Mouse (Mus musculus) forebrain, embryonic 16.5 days (tissue): ENCODE data around the gene Nrxn3. TPM values are rescaled to one million over a fixed set of nuclear protein-coding genes. Genes with fewer than 3 reads are reported as not detected.

Experiments used
- ATAC-seq: fragments of 200-750 bp; cut with Nextera tagmentation; 2 replicates; pipeline ENCODE4 v1.8.0; 2017; ENCODE audit warnings: mild to moderate bottlenecking, moderate library complexity
- H3K27ac ChIP-seq: fragments of 300-500 bp; sonication (generic); 2 replicates; pipeline ENCODE4 v1.5.1; 2014; ENCODE audit warnings: low read length, control low read depth
- H3K27me3 ChIP-seq: fragments of 300-500 bp; sonication (generic); replicated peaks from 2 replicates; pipeline ENCODE4 v1.6.1; 2014; ENCODE audit warnings: low read length; ENCODE audit not compliant: control insufficient read depth, insufficient read depth
- H3K36me3 ChIP-seq: fragments of 300-500 bp; sonication (generic); 2 replicates; pipeline ENCODE4 v1.6.1; 2014; ENCODE audit not compliant: control insufficient read depth, insufficient read depth
- H3K4me1 ChIP-seq: fragments of 300-500 bp; sonication (generic); replicated peaks from 2 replicates; pipeline ENCODE4 v1.6.1; 2014; ENCODE audit warnings: low read length; ENCODE audit not compliant: control insufficient read depth, insufficient read depth
- H3K4me2 ChIP-seq: fragments of 300-500 bp; sonication (generic); 2 replicates; pipeline ENCODE4 v1.6.1; 2014; ENCODE audit warnings: mild to moderate bottlenecking, low read length, control low read depth
- H3K4me3 ChIP-seq: fragments of 300-500 bp; sonication (generic); replicated peaks from 2 replicates; pipeline ENCODE4 v1.5.1; 2014; ENCODE audit warnings: mild to moderate bottlenecking, low read length, control low read depth
- H3K9ac ChIP-seq: fragments of 300-500 bp; sonication (generic); replicated peaks from 2 replicates; pipeline ENCODE4 v1.6.1; 2014; ENCODE audit warnings: low read depth, low read length, control low read depth
- H3K9me3 ChIP-seq: fragments of 300-500 bp; sonication (generic); 2 replicates; pipeline ENCODE4 v1.6.1; 2016; ENCODE audit warnings: low read length; ENCODE audit not compliant: control insufficient read depth
- WGBS: fragments of 180-500 bp; shearing (Covaris S2); extraction: QIAGEN DNeasy Blood & Tissue Kit; methylation state at CpG from one replicate; pipeline ENCODE4 v1.1.7; 2014; 5-methylcytosine and 5-hydroxymethylcytosine counted together
- polyA plus RNA-seq: library from polyadenylated mRNA; unstranded; fragments of >200 nt; fragmentation: Nextera tagmentation; extraction: Ambion mirVana; gene quantifications from 2 replicates; pipeline ENCODE4 v1.2.1, GENCODE M21; 2015

Gene Nrxn3
- polyA plus RNA-seq, 1 experiment from 2014 or later: 117 TPM

DNA sequence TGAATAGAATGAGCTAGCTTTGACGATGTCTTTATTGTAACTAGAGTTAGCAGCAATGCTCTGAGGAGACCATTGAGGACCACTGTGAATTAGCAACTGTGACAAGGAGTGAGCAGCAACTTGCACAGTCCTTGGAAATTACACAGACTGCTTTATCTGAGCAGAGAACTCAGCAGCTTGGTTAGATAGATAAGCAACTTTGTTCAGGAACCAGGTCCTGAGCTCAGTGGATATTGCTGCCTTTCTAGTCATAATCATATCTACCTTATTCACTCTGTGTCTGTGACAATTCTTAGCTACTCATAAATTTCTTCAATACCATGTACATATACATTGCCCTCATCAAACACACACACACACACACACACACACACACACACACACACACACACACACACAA lies 70.6 kb downstream of the Nrxn3 start:
- Histone ChIP-seq H3K27ac (no peak overlapping the region), H3K9ac (no peak overlapping the region), H3K4me2 (no peak overlapping the region), H3K36me3 (peaks cover 6% of the 10 kb centered on the region), H3K27me3 (no peaks in the 10 kb centered on the region), H3K9me3 (no peaks in the 10 kb centered on the region), H3K4me1 (no peaks in the 10 kb centered on the region), H3K4me3 (no peak overlapping the region)
- no peak for ATAC-seq
- WGBS: 62% methylated on average over 1 of the region's 1 CpGs

DNA sequence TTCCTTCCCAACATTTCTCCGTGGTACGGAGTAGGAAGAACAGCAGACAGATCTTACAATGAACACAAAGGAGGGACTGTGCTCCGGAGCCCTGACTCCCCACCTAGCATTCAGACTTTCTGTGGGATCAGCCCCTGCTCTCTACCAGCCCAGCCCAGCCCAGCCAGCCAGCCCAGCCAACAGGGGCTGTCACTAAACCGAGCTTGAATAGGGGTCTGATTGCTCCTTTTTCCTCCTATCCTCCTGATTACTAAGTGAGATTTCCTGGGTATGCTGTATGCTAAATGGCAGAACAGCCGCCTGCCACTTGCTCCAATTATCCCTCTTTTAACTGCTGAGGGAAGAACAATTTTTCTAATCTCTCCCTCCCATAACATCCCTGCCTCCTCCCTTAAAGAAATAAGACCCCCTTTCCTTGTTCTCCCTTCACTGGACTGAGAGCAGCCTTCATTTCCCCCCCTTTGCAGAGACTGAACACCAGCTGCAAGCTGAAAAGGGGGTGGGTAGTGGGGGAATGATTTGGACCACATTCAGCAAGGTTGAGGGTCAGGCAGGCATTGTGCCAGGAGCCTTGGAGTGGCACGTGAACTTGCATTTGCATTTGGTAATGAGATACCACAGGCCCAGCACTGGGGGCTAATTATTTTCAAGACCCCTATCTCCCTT lies 78.4 kb downstream of the Nrxn3 start:
- ATAC-seq: peak; percentile 97
- WGBS: under 1% methylated on average over 6 of the region's 6 CpGs
- no peaks in the 10 kb centered on the region for H3K9me3 ChIP-seq
- peak overlapping the region; percentile 27 for H3K4me2 ChIP-seq
- H3K9ac ChIP-seq: 0 out of 2 replicates have a peak overlapping the region, but pooled peaks have one; percentile 3
- no peaks in the 10 kb centered on the region for H3K27me3 ChIP-seq
- peak overlapping the region; percentile 80 for H3K27ac ChIP-seq
- H3K36me3 ChIP-seq: no peaks in the 10 kb centered on the region
- H3K4me3 ChIP-seq: no peak overlapping the region
- peaks cover 18% of the 10 kb centered on the region for H3K4me1 ChIP-seq

DNA sequence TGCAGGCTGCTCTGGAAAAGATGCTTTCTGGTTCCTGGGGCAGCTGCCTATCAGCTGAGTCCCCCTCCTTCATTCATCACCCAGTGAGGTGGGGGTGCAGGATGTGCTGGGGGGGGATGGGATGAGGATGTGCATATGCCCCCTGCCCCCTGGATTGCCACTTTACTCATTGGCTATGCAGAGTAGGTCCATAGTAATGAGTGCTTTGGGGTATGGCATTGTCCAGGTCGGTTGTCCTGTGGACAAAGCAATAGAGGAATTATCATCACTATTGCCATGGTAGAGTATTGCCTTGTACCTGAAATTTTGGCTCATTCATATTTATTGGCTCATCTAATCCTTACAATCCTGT lies 79.0 kb downstream of the Nrxn3 start:
- ATAC-seq: no peak
- Histone ChIP-seq H3K4me1 (peaks cover 18% of the 10 kb centered on the region), H3K4me3 (no peak overlapping the region), H3K9me3 (no peaks in the 10 kb centered on the region), H3K27ac (peak overlapping the region; percentile 80), H3K9ac (no peak overlapping the region), H3K27me3 (no peaks in the 10 kb centered on the region), H3K4me2 (no peak overlapping the region), H3K36me3 (no peaks in the 10 kb centered on the region)
- WGBS: 3% methylated on average over 1 of the region's 1 CpGs

DNA sequence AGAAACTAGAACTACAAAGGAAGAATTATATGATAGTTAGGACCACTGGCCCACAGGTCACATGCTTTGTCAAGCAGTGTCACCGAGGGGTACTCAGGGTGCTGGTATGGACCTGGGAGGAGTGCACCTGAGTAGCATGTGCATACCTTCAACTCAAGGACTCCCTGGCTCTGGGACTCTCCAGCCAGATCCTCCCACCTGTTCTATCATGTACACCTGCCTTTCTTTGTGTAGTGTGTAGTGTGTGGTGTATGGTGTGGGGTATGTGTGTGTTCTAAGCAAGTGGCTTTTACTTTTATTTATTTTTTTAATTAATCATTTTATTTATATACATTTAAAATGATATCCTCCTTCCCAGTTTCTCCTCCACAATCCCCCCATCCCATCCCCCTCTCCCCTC lies 86.3 kb downstream of the Nrxn3 start:
- Histone ChIP-seq H3K27me3 (no peaks in the 10 kb centered on the region), H3K4me3 (no peak overlapping the region), H3K27ac (no peak overlapping the region), H3K4me2 (no peak overlapping the region), H3K9ac (no peak overlapping the region), H3K9me3 (no peaks in the 10 kb centered on the region), H3K4me1 (no peaks in the 10 kb centered on the region), H3K36me3 (no peaks in the 10 kb centered on the region)
- WGBS: 94% methylated on average over 1 of the region's 1 CpGs
- ATAC-seq: no peak

DNA sequence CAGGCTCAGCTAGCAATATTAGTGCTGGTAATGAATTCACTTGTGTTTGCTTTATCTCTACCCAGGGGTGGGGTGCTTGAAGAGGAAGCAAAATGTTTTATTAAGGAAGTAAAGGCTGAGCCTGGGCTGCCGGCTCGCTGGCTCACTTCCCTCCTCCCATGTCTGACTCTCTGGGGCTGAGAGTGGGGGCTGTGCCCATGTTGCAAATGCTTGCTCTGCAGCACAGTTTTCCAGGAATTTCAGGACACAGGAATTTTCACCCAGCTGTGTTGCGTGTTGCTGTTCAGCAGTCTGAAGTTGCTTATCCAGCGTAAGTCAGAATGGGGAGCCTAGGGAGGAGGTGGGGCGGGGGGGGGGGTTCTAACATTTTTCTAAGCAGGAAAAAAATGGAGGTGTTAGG lies 89.5 kb downstream of the Nrxn3 start:
- no peaks in the 10 kb centered on the region for H3K36me3 ChIP-seq
- no peak overlapping the region for H3K4me2 ChIP-seq
- H3K4me1 ChIP-seq: no peaks in the 10 kb centered on the region
- ATAC-seq: peak; percentile 38; the same call in 1 of the 2 replicates
- H3K27ac ChIP-seq: no peak overlapping the region
- WGBS: 46% methylated on average over 5 of the region's 5 CpGs
- H3K9me3 ChIP-seq: no peaks in the 10 kb centered on the region
- H3K27me3 ChIP-seq: no peaks in the 10 kb centered on the region
- H3K9ac ChIP-seq: no peak overlapping the region
- H3K4me3 ChIP-seq: no peak overlapping the region

DNA sequence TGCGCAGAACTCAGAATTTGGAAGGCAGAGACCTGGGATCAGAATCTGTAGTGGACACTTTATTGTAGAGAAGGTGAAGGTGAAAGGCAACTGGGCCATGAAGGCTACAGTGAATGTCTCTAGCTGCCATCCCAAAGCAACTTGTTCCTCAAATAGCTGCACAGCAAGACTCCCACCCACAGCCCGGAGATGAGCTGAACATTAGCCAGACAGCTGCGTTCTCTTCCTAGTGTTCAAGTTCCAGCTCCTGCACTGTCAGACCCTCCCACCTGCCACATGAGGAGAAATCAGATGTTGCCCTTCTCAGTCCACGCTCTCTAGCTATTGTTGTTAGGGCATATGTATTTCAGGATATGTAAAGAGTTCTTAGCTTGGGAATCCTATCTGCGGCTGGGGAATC lies 94.2 kb downstream of the Nrxn3 start:
- no peaks in the 10 kb centered on the region for H3K36me3 ChIP-seq
- ATAC-seq: no peak
- no peaks in the 10 kb centered on the region for H3K9me3 ChIP-seq
- no peaks in the 10 kb centered on the region for H3K27me3 ChIP-seq
- no peak overlapping the region for H3K9ac ChIP-seq
- peaks cover 13% of the 10 kb centered on the region for H3K4me1 ChIP-seq
- no peak overlapping the region for H3K4me2 ChIP-seq
- no peak overlapping the region for H3K27ac ChIP-seq
- 85% methylated on average over 5 of the region's 5 CpGs for WGBS
- H3K4me3 ChIP-seq: no peak overlapping the region

DNA sequence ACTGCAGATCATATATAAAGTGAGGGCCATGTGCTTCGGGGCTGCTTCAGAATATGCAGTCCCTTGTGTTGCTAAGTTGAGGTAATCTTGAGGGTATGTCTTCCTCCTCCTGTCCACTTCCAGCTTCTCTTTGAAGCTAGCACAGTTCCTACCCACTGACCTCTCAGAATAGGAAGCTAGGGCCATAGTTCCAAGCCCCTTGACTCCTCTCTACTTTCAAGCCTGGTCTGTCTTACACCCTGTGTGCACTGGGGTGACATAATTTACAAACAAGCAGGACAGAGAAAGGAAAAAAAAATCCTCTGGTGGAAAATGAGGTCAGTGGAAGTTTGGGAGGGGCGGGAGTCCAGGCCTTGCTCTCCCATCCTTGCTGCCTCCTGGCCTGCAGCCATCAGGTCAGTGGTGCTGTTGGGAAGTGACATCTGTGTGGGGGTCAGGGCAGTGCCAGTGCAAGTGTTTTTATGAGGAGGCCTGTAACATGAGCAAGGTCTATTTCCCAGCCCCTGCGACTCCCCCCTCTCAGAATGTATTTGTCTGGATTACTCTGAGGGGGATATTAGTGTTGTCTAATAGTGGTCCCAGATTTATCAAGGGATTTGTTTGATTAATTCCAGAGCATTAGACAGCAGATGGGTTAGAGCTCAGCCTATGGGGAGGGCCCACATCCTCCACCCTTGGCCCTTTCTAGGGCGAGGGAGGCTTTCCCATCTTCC lies 96.1 kb downstream of the Nrxn3 start:
- Histone ChIP-seq H3K9ac (no peak overlapping the region), H3K36me3 (no peaks in the 10 kb centered on the region), H3K4me1 (peaks cover 13% of the 10 kb centered on the region), H3K4me3 (no peak overlapping the region), H3K4me2 (no peak overlapping the region), H3K9me3 (no peaks in the 10 kb centered on the region), H3K27ac (no peak overlapping the region), H3K27me3 (no peaks in the 10 kb centered on the region)
- ATAC-seq: no peak
- 68% methylated on average over 4 of the region's 4 CpGs for WGBS

DNA sequence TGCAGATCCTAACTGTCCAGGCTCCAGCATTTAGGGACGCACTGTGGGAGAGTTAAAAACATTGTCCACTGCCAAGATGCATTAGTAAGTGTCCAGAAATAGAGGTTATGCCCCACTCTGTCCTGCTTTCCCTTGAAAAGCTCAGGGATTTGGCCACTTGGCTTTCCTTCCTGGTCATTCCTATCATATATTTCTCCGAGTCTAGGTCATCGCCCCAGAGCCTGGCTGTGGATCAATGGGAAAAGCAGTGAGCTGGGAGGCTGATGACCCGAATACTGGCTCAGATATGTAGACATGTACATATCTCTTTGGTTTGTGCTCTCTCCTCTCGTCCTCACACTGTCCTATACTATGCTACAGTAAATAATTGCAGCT lies 96.6 kb downstream of the Nrxn3 start:
- Histone ChIP-seq H3K9me3 (no peaks in the 10 kb centered on the region), H3K4me2 (no peak overlapping the region), H3K27me3 (no peaks in the 10 kb centered on the region), H3K36me3 (no peaks in the 10 kb centered on the region), H3K4me1 (peaks cover 13% of the 10 kb centered on the region), H3K9ac (no peak overlapping the region), H3K27ac (no peak overlapping the region), H3K4me3 (no peak overlapping the region)
- no peak for ATAC-seq
- WGBS: 69% methylated on average over 5 of the region's 5 CpGs

DNA sequence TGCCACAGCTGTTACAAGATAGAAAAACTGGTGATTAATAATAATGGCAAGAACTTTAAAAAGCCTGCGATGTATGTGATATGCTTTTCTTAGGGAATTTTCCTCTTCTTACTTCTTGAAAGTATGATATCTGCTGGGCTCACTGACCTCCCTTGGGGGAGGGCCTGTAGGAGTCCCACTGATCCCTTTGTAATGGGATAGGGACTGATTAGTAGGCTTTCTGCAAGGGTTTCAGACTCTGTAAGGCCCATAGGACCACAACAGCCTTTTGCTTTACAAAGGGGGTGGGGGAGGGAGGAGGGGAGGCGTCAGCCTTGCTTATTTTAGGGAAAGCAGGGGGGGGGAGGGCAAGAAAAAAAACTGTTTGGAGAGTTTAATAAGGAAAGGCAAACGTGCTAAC lies 97.5 kb downstream of the Nrxn3 start:
- H3K4me3 ChIP-seq: no peak overlapping the region
- no peaks in the 10 kb centered on the region for H3K36me3 ChIP-seq
- H3K9ac ChIP-seq: no peak overlapping the region
- H3K27ac ChIP-seq: no peak overlapping the region
- H3K4me2 ChIP-seq: no peak overlapping the region
- no peaks in the 10 kb centered on the region for H3K27me3 ChIP-seq
- no peaks in the 10 kb centered on the region for H3K9me3 ChIP-seq
- no peak for ATAC-seq
- peaks cover 13% of the 10 kb centered on the region for H3K4me1 ChIP-seq
- 11% methylated on average over 3 of the region's 3 CpGs for WGBS
